Mouse (Mus musculus): ENCODE data around the gene Pde10a.

Pde10a gene

DNA sequence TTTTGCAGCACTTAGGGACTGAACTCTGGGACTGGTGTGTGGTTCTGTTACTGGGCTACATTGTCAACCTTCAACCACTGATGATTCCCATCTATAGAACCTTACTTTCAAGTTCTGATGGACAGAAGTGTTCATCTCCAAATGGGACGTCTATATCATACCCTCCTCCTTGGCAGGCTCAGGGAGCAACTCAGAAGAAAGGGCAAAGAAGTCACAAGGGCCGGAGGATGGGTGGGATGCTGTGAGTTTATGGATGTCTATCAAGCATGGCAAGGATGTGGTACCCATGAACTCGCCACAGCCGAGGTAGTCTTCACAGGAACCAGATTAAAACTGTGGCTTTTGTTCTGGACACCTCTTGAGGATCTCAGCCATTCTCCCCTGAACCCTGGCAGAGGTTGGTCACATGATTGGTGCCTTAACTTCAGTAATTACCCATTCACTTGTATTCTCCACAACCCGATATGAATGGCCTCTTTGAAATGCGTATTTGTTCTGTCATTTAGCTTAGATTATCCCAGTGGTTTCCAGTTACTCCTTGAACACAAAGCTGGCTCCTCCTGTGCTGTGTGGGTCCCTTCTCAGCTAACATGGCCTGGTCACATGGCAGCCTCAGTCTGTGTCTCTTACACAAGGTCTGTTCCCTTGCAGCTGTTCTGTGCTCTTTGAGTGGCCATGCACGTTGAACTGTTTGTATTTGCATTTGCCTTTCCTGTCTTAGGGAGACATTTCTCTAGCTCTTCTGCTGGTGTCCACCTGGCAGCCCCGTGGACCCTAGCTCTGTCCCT lies 510.6 kb downstream of the Pde10a start:
- no peak for DNase-seq (ENCODE audit: low spot score)

Data from ovary, postnatal 10 days (tissue).